Mouse (Mus musculus) kidney, adult 2 months (tissue): ENCODE results near the gene Cdh13. TPM values are rescaled to one million over a fixed set of nuclear protein-coding genes. Genes with fewer than 3 reads are reported as not detected.

Experiments
- DNase-seq: peaks from one replicate; pipeline ENCODE4 v3.0.0; 2021
- H3K27ac ChIP-seq: fragments of 200-500 bp; 2 replicates; pipeline ENCODE4 v1.5.1; 2012; ENCODE audit warnings: low read depth, low read length, control low read depth, inconsistent platforms; ENCODE audit not compliant: insufficient read depth
- H3K27me3 ChIP-seq: fragments of 200-500 bp; replicated peaks from 2 replicates; pipeline ENCODE4 v1.6.1; 2012; ENCODE audit warnings: mild to moderate bottlenecking, moderate library complexity, low read length, inconsistent platforms; ENCODE audit not compliant: control insufficient read depth, insufficient read depth
- H3K36me3 ChIP-seq: fragments of 200-500 bp; 2 replicates; pipeline ENCODE4 v1.6.1; 2012; ENCODE audit warnings: mild to moderate bottlenecking, moderate library complexity, low read length, inconsistent platforms; ENCODE audit not compliant: control insufficient read depth, insufficient read depth
- H3K4me1 ChIP-seq: fragments of 200-500 bp; 2 replicates; pipeline ENCODE4 v1.6.1; 2011; ENCODE audit warnings: low read length; ENCODE audit not compliant: control insufficient read depth, insufficient read depth
- H3K4me3 ChIP-seq: fragments of 200-500 bp; 2 replicates; pipeline ENCODE4 v1.5.1; 2011; ENCODE audit warnings: mild to moderate bottlenecking, low read depth, low read length, control low read depth; ENCODE audit not compliant: insufficient read depth
- CTCF ChIP-seq: fragments of 200-500 bp; conservative IDR thresholded peaks from 2 replicates; pipeline ENCODE4 v1.5.1; 2011; ENCODE audit warnings: low read depth, mild to moderate bottlenecking, control low read depth, low read length, moderate library complexity, mixed read lengths; ENCODE audit not compliant: insufficient read depth, insufficient read length
- POLR2A ChIP-seq: fragments of 200-500 bp; IDR thresholded peaks from one replicate; pipeline ENCODE4 v1.6.1; 2011; ENCODE audit warnings: low read depth, low read length, control low read depth
- WGBS: fragments of 180-500 bp; shearing (Covaris S2); methylation state at CpG from one replicate; pipeline ENCODE4 v1.1.7; 2018; 5-methylcytosine and 5-hydroxymethylcytosine counted together
- polyA plus RNA-seq: library from polyadenylated mRNA; depleted of rRNA; stranded (reverse); fragments of >200 nt; gene quantifications from 2 replicates; pipeline ENCODE4 v1.2.3, GENCODE M21; 2012

The Cdh13 gene
- polyA plus RNA-seq, 1 experiment = 11.6 TPM

- WGBS = 81% methylated on average over 7 of the region's 7 CpGs
- TF ChIP-seq POLR2A (no peak), CTCF (no peak)
These were observed 51.4 kb downstream of the Cdh13 start for GRCm38 (mm10) chr8:118334933-118335332.

GRCm38 (mm10) chr8:118339711-118340110 is 56.2 kb downstream of the Cdh13 start:
- WGBS = 92% methylated on average over 3 of the region's 3 CpGs
- DNase-seq = no peak
- Histone ChIP-seq H3K36me3 (no peaks in the 10 kb centered on the region), H3K4me1 (no peaks in the 10 kb centered on the region), H3K4me3 (no peak overlapping the region), H3K27me3 (no peaks in the 10 kb centered on the region), H3K27ac (no peak overlapping the region)
- no peak for TF ChIP-seq POLR2A
- TF ChIP-seq CTCF = no peak

More at GRCm38 (mm10) chr8:118334933-118335332, 51.4 kb downstream of the Cdh13 start:
- H3K36me3 ChIP-seq = no peaks in the 10 kb centered on the region
- DNase-seq = no peak
- no peaks in the 10 kb centered on the region for H3K4me1 ChIP-seq
- H3K27me3 ChIP-seq = no peaks in the 10 kb centered on the region
- no peak overlapping the region for H3K27ac ChIP-seq
- no peak overlapping the region for H3K4me3 ChIP-seq

GRCm38 (mm10) chr8:118343267-118343666 is 59.7 kb downstream of the Cdh13 start:
- H3K36me3 ChIP-seq = no peaks in the 10 kb centered on the region
- WGBS = 71% methylated on average over 4 of the region's 4 CpGs
- H3K4me3 ChIP-seq = no peak overlapping the region
- no peak for DNase-seq
- H3K4me1 ChIP-seq = no peaks in the 10 kb centered on the region
- TF ChIP-seq POLR2A (no peak), CTCF (no peak)
- no peaks in the 10 kb centered on the region for H3K27me3 ChIP-seq
- no peak overlapping the region for H3K27ac ChIP-seq

- H3K36me3 ChIP-seq = no peaks in the 10 kb centered on the region
- no peak for DNase-seq
- no peaks in the 10 kb centered on the region for H3K4me1 ChIP-seq
- TF ChIP-seq POLR2A = no peak
- TF ChIP-seq CTCF = no peak
- WGBS = 89% methylated on average over 9 of the region's 9 CpGs
- H3K4me3 ChIP-seq = no peak overlapping the region
- H3K27me3 ChIP-seq = no peaks in the 10 kb centered on the region
- H3K27ac ChIP-seq = no peak overlapping the region
These were observed 65.4 kb downstream of the Cdh13 start for GRCm38 (mm10) chr8:118348710-118349489.

- Histone ChIP-seq H3K4me1 (no peaks in the 10 kb centered on the region), H3K4me3 (no peak overlapping the region), H3K27ac (no peak overlapping the region), H3K36me3 (no peaks in the 10 kb centered on the region), H3K27me3 (no peaks in the 10 kb centered on the region)
- DNase-seq = no peak
- TF ChIP-seq CTCF = no peak
- no peak for TF ChIP-seq POLR2A
- WGBS = 56% methylated on average over 7 of the region's 7 CpGs
These were observed 66.6 kb downstream of the Cdh13 start for GRCm38 (mm10) chr8:118350136-118350535.

- WGBS = 57% methylated on average over 4 of the region's 4 CpGs
- TF ChIP-seq CTCF (no peak), POLR2A (no peak)
- H3K27ac ChIP-seq = no peak overlapping the region
- H3K4me1 ChIP-seq = no peaks in the 10 kb centered on the region
- DNase-seq = no peak
- no peaks in the 10 kb centered on the region for H3K27me3 ChIP-seq
- H3K36me3 ChIP-seq = no peaks in the 10 kb centered on the region
- H3K4me3 ChIP-seq = no peak overlapping the region
These were observed 69.5 kb downstream of the Cdh13 start for GRCm38 (mm10) chr8:118353022-118353421.

GRCm38 (mm10) chr8:118357067-118357466 is 73.5 kb downstream of the Cdh13 start:
- Histone ChIP-seq H3K27ac (no peak overlapping the region), H3K4me3 (no peak overlapping the region), H3K4me1 (no peaks in the 10 kb centered on the region), H3K36me3 (no peaks in the 10 kb centered on the region), H3K27me3 (no peaks in the 10 kb centered on the region)
- no peak for TF ChIP-seq POLR2A
- TF ChIP-seq CTCF = no peak
- 92% methylated on average over 5 of the region's 5 CpGs for WGBS
- DNase-seq = no peak
